Mouse (Mus musculus) liver, embryonic 12.5 days (tissue): ENCODE results near the gene Brd3. TPM values are rescaled to one million over a fixed set of nuclear protein-coding genes. Genes with fewer than 3 reads are reported as not detected.

Experiments
- ATAC-seq: fragments of 200-750 bp; cut with Nextera tagmentation; 2 replicates; pipeline ENCODE4 v1.8.0; 2017; ENCODE audit warnings: moderate number of reproducible peaks, mild to moderate bottlenecking, moderate library complexity
- H3K27ac ChIP-seq: fragments of 300-500 bp; sonication (generic); 2 replicates; pipeline ENCODE4 v1.5.1; 2016; ENCODE audit warnings: mild to moderate bottlenecking
- H3K27me3 ChIP-seq: fragments of 300-500 bp; sonication (generic); replicated peaks from 2 replicates; pipeline ENCODE4 v1.6.1; 2016; ENCODE audit warnings: mild to moderate bottlenecking, moderate library complexity
- H3K36me3 ChIP-seq: fragments of 300-500 bp; sonication (generic); 2 replicates; pipeline ENCODE4 v1.6.1; 2016; ENCODE audit warnings: mild to moderate bottlenecking, moderate library complexity
- H3K4me1 ChIP-seq: fragments of 300-500 bp; sonication (generic); 2 replicates; pipeline ENCODE4 v1.6.1; 2016
- H3K4me2 ChIP-seq: fragments of 300-500 bp; sonication (generic); 2 replicates; pipeline ENCODE4 v1.6.1; 2016; ENCODE audit warnings: mild to moderate bottlenecking, moderate library complexity
- H3K4me3 ChIP-seq: fragments of 300-500 bp; sonication (generic); 2 replicates; pipeline ENCODE4 v1.5.1; 2016; ENCODE audit warnings: mild to moderate bottlenecking, moderate library complexity
- H3K9ac ChIP-seq: fragments of 300-500 bp; sonication (generic); 2 replicates; pipeline ENCODE4 v1.6.1; 2016; ENCODE audit warnings: mild to moderate bottlenecking, moderate library complexity
- H3K9me3 ChIP-seq: fragments of 300-500 bp; sonication (generic); replicated peaks from 2 replicates; pipeline ENCODE4 v1.6.1; 2016; ENCODE audit warnings: mild to moderate bottlenecking, moderate library complexity
- WGBS: fragments of 180-500 bp; shearing (Covaris S2); methylation state at CpG from one replicate; pipeline ENCODE4 v1.1.7; 2016; ENCODE audit not compliant: insufficient replicate concordance; 5-methylcytosine and 5-hydroxymethylcytosine counted together
- polyA plus RNA-seq: library from polyadenylated mRNA; unstranded; fragments of >200 nt; fragmentation: Nextera tagmentation; extraction: Ambion mirVana; gene quantifications from 2 replicates; pipeline ENCODE4 v1.2.1, GENCODE M21; 2016

Brd3 gene
- polyA plus RNA-seq, 1 experiment from 2014 or later, result 39.0 TPM

GRCm38 (mm10) chr2:27505539-27505938 is 1.9 kb downstream of the Brd3 start:
- 0 out of 2 replicates have a peak, but pooled peaks have one; percentile 19 for ATAC-seq

GRCm38 (mm10) chr2:27504113-27504885 is 3.2 kb downstream of the Brd3 start:
- no peak overlapping the region for H3K9ac ChIP-seq
- ATAC-seq, result peak; percentile 63

More at GRCm38 (mm10) chr2:27505539-27505938, 1.9 kb downstream of the Brd3 start:
- H3K36me3 ChIP-seq, result no peaks in the 10 kb centered on the region
- H3K4me3 ChIP-seq, result no peak overlapping the region
- H3K27me3 ChIP-seq, result no peaks in the 10 kb centered on the region
- 18% methylated on average over 6 of the region's 6 CpGs for WGBS
- 0 out of 2 replicates have a peak, but pooled peaks cover 12% of the 10 kb centered on the region for H3K9me3 ChIP-seq
- 0 out of 2 replicates have a peak overlapping the region, but pooled peaks have one; percentile 12 for H3K4me2 ChIP-seq
- peaks cover 62% of the 10 kb centered on the region for H3K4me1 ChIP-seq
- peak overlapping the region; percentile 58 for H3K27ac ChIP-seq
- H3K9ac ChIP-seq, result no peak overlapping the region

GRCm38 (mm10) chr2:27496391-27497028 is 11.0 kb downstream of the Brd3 start:
- peak overlapping the region; percentile 15; the same call in 1 of the 2 replicates for H3K4me3 ChIP-seq
- H3K27ac ChIP-seq, result no peak overlapping the region
- peak overlapping the region; percentile 37 for H3K4me2 ChIP-seq
- no peaks in the 10 kb centered on the region for H3K4me1 ChIP-seq
- H3K27me3 ChIP-seq, result no peaks in the 10 kb centered on the region
- peaks cover 27% of the 10 kb centered on the region for H3K9me3 ChIP-seq
- no peak for ATAC-seq
- H3K36me3 ChIP-seq, result 0 out of 2 replicates have a peak, but pooled peaks cover 2% of the 10 kb centered on the region
- H3K9ac ChIP-seq, result no peak overlapping the region
- 67% methylated on average over 23 of the region's 23 CpGs for WGBS

More at GRCm38 (mm10) chr2:27504113-27504885, 3.2 kb downstream of the Brd3 start:
- H3K4me3 ChIP-seq, result no peak overlapping the region
- WGBS, result 38% methylated on average over 7 of the region's 7 CpGs
- H3K36me3 ChIP-seq, result no peaks in the 10 kb centered on the region
- H3K27me3 ChIP-seq, result no peaks in the 10 kb centered on the region
- 0 out of 2 replicates have a peak, but pooled peaks cover 12% of the 10 kb centered on the region for H3K9me3 ChIP-seq
- peaks cover 59% of the 10 kb centered on the region for H3K4me1 ChIP-seq
- H3K4me2 ChIP-seq, result no peak overlapping the region
- peak overlapping the region; percentile 58 for H3K27ac ChIP-seq

- Histone ChIP-seq H3K9me3 (peaks cover 17% of the 10 kb centered on the region), H3K27me3 (no peaks in the 10 kb centered on the region), H3K4me3 (no peak overlapping the region), H3K9ac (no peak overlapping the region), H3K4me2 (no peak overlapping the region), H3K4me1 (peaks cover 10% of the 10 kb centered on the region), H3K36me3 (0 out of 2 replicates have a peak, but pooled peaks cover 2% of the 10 kb centered on the region), H3K27ac (no peak overlapping the region)
- no peak for ATAC-seq
- WGBS, result 81% methylated on average over 3 of the region's 3 CpGs
Measured at GRCm38 (mm10) chr2:27493971-27494370, 13.5 kb downstream of the Brd3 start.

GRCm38 (mm10) chr2:27490939-27491338 is 16.5 kb downstream of the Brd3 start:
- no peak overlapping the region for H3K4me2 ChIP-seq
- WGBS, result 29% methylated on average over 2 of the region's 2 CpGs
- H3K27ac ChIP-seq, result 0 out of 2 replicates have a peak overlapping the region, but pooled peaks have one; percentile 17
- ATAC-seq, result 0 out of 2 replicates have a peak, but pooled peaks have one; percentile 19
- no peaks in the 10 kb centered on the region for H3K27me3 ChIP-seq
- H3K9ac ChIP-seq, result no peak overlapping the region
- H3K36me3 ChIP-seq, result no peaks in the 10 kb centered on the region
- H3K4me3 ChIP-seq, result no peak overlapping the region
- H3K4me1 ChIP-seq, result peaks cover 29% of the 10 kb centered on the region
- H3K9me3 ChIP-seq, result peaks cover 6% of the 10 kb centered on the region

GRCm38 (mm10) chr2:27488362-27488761 is 19.1 kb downstream of the Brd3 start:
- WGBS, result 83% methylated on average over 1 of the region's 1 CpGs
- H3K9ac ChIP-seq, result 0 out of 2 replicates have a peak overlapping the region, but pooled peaks have one; percentile 7
- no peaks in the 10 kb centered on the region for H3K36me3 ChIP-seq
- no peak overlapping the region for H3K4me2 ChIP-seq
- no peak overlapping the region for H3K27ac ChIP-seq
- no peak overlapping the region for H3K4me3 ChIP-seq
- no peaks in the 10 kb centered on the region for H3K27me3 ChIP-seq
- H3K4me1 ChIP-seq, result peaks cover 29% of the 10 kb centered on the region
- ATAC-seq, result no peak
- no peaks in the 10 kb centered on the region for H3K9me3 ChIP-seq

- Histone ChIP-seq H3K4me2 (peak overlapping the region; percentile 17; the same call in 1 of the 2 replicates), H3K27ac (peak overlapping the region; percentile 71), H3K4me3 (no peak overlapping the region), H3K36me3 (no peaks in the 10 kb centered on the region), H3K4me1 (peaks cover 33% of the 10 kb centered on the region), H3K9me3 (no peaks in the 10 kb centered on the region), H3K9ac (no peak overlapping the region), H3K27me3 (no peaks in the 10 kb centered on the region)
- 36% methylated on average over 3 of the region's 4 CpGs for WGBS
- peak; percentile 78 for ATAC-seq
Measured at GRCm38 (mm10) chr2:27487336-27488049, 20.0 kb downstream of the Brd3 start.

GRCm38 (mm10) chr2:27486725-27487124 is 20.7 kb downstream of the Brd3 start:
- WGBS, result 47% methylated on average over 4 of the region's 4 CpGs
- Histone ChIP-seq H3K27me3 (no peaks in the 10 kb centered on the region), H3K4me1 (peaks cover 34% of the 10 kb centered on the region), H3K9ac (no peak overlapping the region), H3K4me3 (no peak overlapping the region), H3K27ac (peak overlapping the region; percentile 71), H3K9me3 (no peaks in the 10 kb centered on the region), H3K4me2 (peak overlapping the region; percentile 17; the same call in 1 of the 2 replicates), H3K36me3 (no peaks in the 10 kb centered on the region)
- ATAC-seq, result no peak

- H3K9ac ChIP-seq, result no peak overlapping the region
- peaks cover 12% of the 10 kb centered on the region for H3K4me1 ChIP-seq
- no peak overlapping the region for H3K4me2 ChIP-seq
- no peaks in the 10 kb centered on the region for H3K36me3 ChIP-seq
- no peak for ATAC-seq
- no peaks in the 10 kb centered on the region for H3K27me3 ChIP-seq
- no peak overlapping the region for H3K27ac ChIP-seq
- WGBS, result 56% methylated on average over 7 of the region's 7 CpGs
- H3K9me3 ChIP-seq, result no peaks in the 10 kb centered on the region
- H3K4me3 ChIP-seq, result no peak overlapping the region
Measured at GRCm38 (mm10) chr2:27482265-27482861, 25.1 kb downstream of the Brd3 start.

GRCm38 (mm10) chr2:27480367-27480766 is 27.1 kb downstream of the Brd3 start:
- H3K9ac ChIP-seq, result no peak overlapping the region
- 0 out of 2 replicates have a peak overlapping the region, but pooled peaks have one; percentile 26 for H3K27ac ChIP-seq
- no peaks in the 10 kb centered on the region for H3K9me3 ChIP-seq
- no peak for ATAC-seq
- H3K4me3 ChIP-seq, result no peak overlapping the region
- no peaks in the 10 kb centered on the region for H3K27me3 ChIP-seq
- H3K4me1 ChIP-seq, result peaks cover 17% of the 10 kb centered on the region
- H3K36me3 ChIP-seq, result no peaks in the 10 kb centered on the region
- WGBS, result 57% methylated on average over 4 of the region's 4 CpGs
- no peak overlapping the region for H3K4me2 ChIP-seq

- Histone ChIP-seq H3K9me3 (no peaks in the 10 kb centered on the region), H3K9ac (no peak overlapping the region), H3K4me1 (peaks cover 17% of the 10 kb centered on the region), H3K4me2 (no peak overlapping the region), H3K4me3 (no peak overlapping the region), H3K27ac (no peak overlapping the region), H3K27me3 (no peaks in the 10 kb centered on the region), H3K36me3 (no peaks in the 10 kb centered on the region)
- ATAC-seq, result no peak
- 58% methylated on average over 4 of the region's 4 CpGs for WGBS
Measured at GRCm38 (mm10) chr2:27479821-27480220, 27.6 kb downstream of the Brd3 start.
